ENCODE assay signal across 10 mouse cellular contexts in the genomic region with DNA sequence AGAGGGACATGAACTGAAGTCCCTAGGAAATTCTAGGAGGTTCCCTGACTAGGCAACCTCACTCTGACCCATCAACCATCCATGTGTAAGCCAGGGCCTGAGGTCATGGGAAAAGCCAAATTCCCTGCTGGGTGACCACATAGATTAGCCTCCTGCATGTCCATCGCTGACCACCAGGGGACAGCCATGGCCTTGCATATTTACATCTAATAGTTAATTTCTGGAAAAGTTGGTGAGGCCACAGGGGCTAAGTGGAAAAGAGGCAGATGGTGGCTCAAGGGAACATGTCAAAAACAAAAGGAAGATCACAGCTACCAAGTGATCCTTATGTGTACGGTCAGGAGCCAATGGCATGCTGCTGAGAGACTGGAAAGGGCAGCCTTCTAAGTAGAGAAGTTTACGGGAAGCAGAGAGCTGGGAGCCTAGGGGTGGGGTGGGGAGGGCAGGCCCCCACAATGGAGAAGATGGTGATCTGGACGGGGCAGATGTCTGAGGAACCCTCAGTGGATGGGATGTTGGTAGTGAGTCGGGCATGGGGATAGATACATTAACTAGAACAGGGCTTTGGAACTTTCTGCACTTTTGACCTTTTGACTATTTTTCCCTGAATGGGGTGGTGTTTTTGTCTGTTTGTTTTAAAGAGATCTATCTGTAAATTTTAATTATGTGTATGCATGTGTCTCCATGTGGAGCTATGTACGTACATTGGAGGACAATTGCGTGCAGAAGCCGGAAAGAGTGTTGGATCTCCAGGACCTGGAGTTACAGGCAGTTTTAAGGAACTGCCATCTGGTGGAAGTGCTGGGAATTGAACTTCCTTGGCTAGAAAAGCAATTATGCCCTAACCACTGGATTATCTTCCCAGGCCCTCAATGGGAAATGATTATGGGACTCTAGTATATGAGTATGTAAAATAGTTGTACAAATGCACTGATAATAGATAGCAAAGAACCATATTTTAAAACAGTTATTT. TPM values are rescaled to one million over a fixed set of nuclear protein-coding genes. Genes with fewer than 3 reads are reported as not detected.
DNase-seq lines count a peak whose midpoint lies in the region; ATAC-seq and TF ChIP-seq lines count a peak whose summit lies in the region.
"Had no signal": no experiment of that assay in that cellular context is flagged by ENCODE, and none has a peak within 500 bp of the region (broad histone marks: within the 10 kb centered on the region; RNA-seq: fewer than 3 reads in every experiment).

No protein-coding gene starts in this region.

- H3K9me3 ChIP-seq in kidney, postnatal 0 days (replicated peaks; ENCODE audit: low read length) = no peaks in the 10 kb centered on the region

- 39% methylated on average over 8 of the region's 8 CpGs for WGBS in kidney, postnatal 0 days

- H3K4me3 ChIP-seq in kidney, postnatal 0 days (replicated peaks; ENCODE audit: low read depth, low read length) = no peak overlapping the region

- TF ChIP-seq CTCF in kidney, postnatal 0 days (IDR thresholded peaks at IDR 0.05; ENCODE audit: low read depth) = peak; percentile 89

- no peak overlapping the region for H3K27ac ChIP-seq in kidney, postnatal 0 days

- H3K9ac ChIP-seq in kidney, postnatal 0 days (ENCODE audit: low read depth, low read length) = no peak overlapping the region

- no peak for DNase-seq in frontal cortex, postnatal 25 days (ENCODE audit: low spot score in 2 of 2)
- DNase-seq in A20 (ENCODE audit: low read depth, low spot score) = peak; percentile 39
- peak; percentile 45 to 60 for DNase-seq in adrenal gland, postnatal 36 days
- peak; percentile 52 for DNase-seq in forelimb bud, embryonic 11.5 days (ENCODE audit: low read depth, low spot score)
- DNase-seq in kidney, postnatal 0 days (ENCODE audit: low spot score) = peak; percentile 81
- peak; percentile 66 to 71 for DNase-seq in lung, postnatal 4 days
- no peak for DNase-seq in thymus, postnatal 0 days (ENCODE audit: low spot score)

- no peak overlapping the region for H3K4me2 ChIP-seq in kidney, postnatal 0 days (ENCODE audit: low read length)

- H3K36me3 ChIP-seq in kidney, postnatal 0 days (ENCODE audit: insufficient read depth, low read length) = no peaks in the 10 kb centered on the region

- H3K27me3 ChIP-seq in kidney, postnatal 0 days (ENCODE audit: insufficient read depth, low read length) = no peaks in the 10 kb centered on the region

- H3K4me1 ChIP-seq in kidney, postnatal 0 days (replicated peaks; ENCODE audit: insufficient read depth, low read length) = no peaks in the 10 kb centered on the region

- ATAC-seq in frontal cortex, adult (ENCODE audit: low TSS enrichment) = peak; percentile 52; the same call in 1 of the 2 replicates
- 0 out of 2 replicates have a peak, but pooled peaks have one; percentile 52 for ATAC-seq in kidney, postnatal 0 days (replicated peaks; ENCODE audit: low FRiP score, low read depth)

RNA-seq across cellular contexts. Expression of a gene that starts 6.3 kb away (rescaled TPM):
- not detected for total RNA-seq in adrenal gland, postnatal 36 days (2021)
- not detected in 2 replicates for polyA plus RNA-seq in kidney, postnatal 0 days (2015; fragmentation: Nextera tagmentation; extraction: Ambion mirVana)
- polyA plus RNA-seq in thymus, postnatal 0 days (2015; fragmentation: Nextera tagmentation; extraction: Ambion mirVana) = not detected in 2 replicates
- total RNA-seq: neutrophil, adult 5-6 weeks had no signal
- polyA plus RNA-seq: large intestine, adult 2 months had no signal

RNA-seq across cellular contexts. Expression of a gene that starts 6.5 kb away (rescaled TPM):
- not detected for total RNA-seq in adrenal gland, postnatal 36 days (2021)
- not detected in 2 replicates for polyA plus RNA-seq in kidney, postnatal 0 days (2015; fragmentation: Nextera tagmentation; extraction: Ambion mirVana)
- 3.0 TPM in 2 replicates for polyA plus RNA-seq in thymus, postnatal 0 days (2015; fragmentation: Nextera tagmentation; extraction: Ambion mirVana)
- total RNA-seq: neutrophil, adult 5-6 weeks had no signal
- polyA plus RNA-seq: large intestine, adult 2 months had no signal

RNA-seq across cellular contexts. Expression of a gene that starts 6.5 kb away (rescaled TPM):
- total RNA-seq in adrenal gland, postnatal 36 days (2021) = not detected
- not detected in 2 replicates for polyA plus RNA-seq in kidney, postnatal 0 days (2015; fragmentation: Nextera tagmentation; extraction: Ambion mirVana)
- 0.65 and 1.1 TPM in 2 replicates for polyA plus RNA-seq in thymus, postnatal 0 days (2015; fragmentation: Nextera tagmentation; extraction: Ambion mirVana)
- total RNA-seq: neutrophil, adult 5-6 weeks had no signal
- polyA plus RNA-seq: large intestine, adult 2 months had no signal

RNA-seq across cellular contexts. Expression of a gene that starts 30.2 kb away (rescaled TPM):
- under 1 TPM; 0.36 to 0.89 TPM for total RNA-seq in adrenal gland, postnatal 36 days (2021)
- 2.8 and 3.1 TPM in 2 replicates for polyA plus RNA-seq in kidney, postnatal 0 days (2015; fragmentation: Nextera tagmentation; extraction: Ambion mirVana)
- 0.28 and 0.42 TPM in 2 replicates for polyA plus RNA-seq in thymus, postnatal 0 days (2015; fragmentation: Nextera tagmentation; extraction: Ambion mirVana)
- total RNA-seq: neutrophil, adult 5-6 weeks had no signal

RNA-seq across cellular contexts. Expression of a gene that starts 30.5 kb away (rescaled TPM):
- not detected for total RNA-seq in adrenal gland, postnatal 36 days (2021)
- not detected in 2 replicates for polyA plus RNA-seq in kidney, postnatal 0 days (2015; fragmentation: Nextera tagmentation; extraction: Ambion mirVana)
- polyA plus RNA-seq in thymus, postnatal 0 days (2015; fragmentation: Nextera tagmentation; extraction: Ambion mirVana) = 0.12 and 0.14 TPM in 2 replicates

Comparison
In these comparisons a context has a peak if more than half of its experiments do, and no peak if none do; other contexts are left out.
1. DNase-seq: peak in A20 (single experiment), adrenal gland, postnatal 36 days (2 of 2), forelimb bud, embryonic 11.5 days (single experiment), kidney, postnatal 0 days (single experiment) and lung, postnatal 4 days (2 of 2); none in frontal cortex, postnatal 25 days (0 of 2) and thymus, postnatal 0 days (single experiment).